Mouse (Mus musculus) 3134 (cell line): ENCODE results near the gene Eif3b.

ENCODE experiments used
- DNase-seq: peaks from one replicate; pipeline ENCODE4 v3.0.0-alpha.2; 2011; ENCODE audit warnings: low spot score; ENCODE audit not compliant: insufficient read length; ENCODE audit errors: extremely low read depth

Eif3b gene

GRCm38 (mm10) chr5:140464943-140465342 is 45.8 kb downstream of the Eif3b start:
- no peak for DNase-seq

GRCm38 (mm10) chr5:140472336-140472735 is 53.2 kb downstream of the Eif3b start:
- no peak for DNase-seq

- DNase-seq, result no peak
These were observed 62.3 kb downstream of the Eif3b start for GRCm38 (mm10) chr5:140481458-140481857.

GRCm38 (mm10) chr5:140491142-140491541 is 72.0 kb downstream of the Eif3b start:
- no peak for DNase-seq

GRCm38 (mm10) chr5:140492684-140493233 is 73.6 kb downstream of the Eif3b start:
- DNase-seq, result no peak
